Mouse (Mus musculus): Measurements from ENCODE around the gene Slc22a6. TPM values are rescaled to one million over a fixed set of nuclear protein-coding genes. Genes with fewer than 3 reads are reported as not detected.

Slc22a6 gene
- total and polyA plus RNA-seq, 3 experiments: not detected

DNA sequence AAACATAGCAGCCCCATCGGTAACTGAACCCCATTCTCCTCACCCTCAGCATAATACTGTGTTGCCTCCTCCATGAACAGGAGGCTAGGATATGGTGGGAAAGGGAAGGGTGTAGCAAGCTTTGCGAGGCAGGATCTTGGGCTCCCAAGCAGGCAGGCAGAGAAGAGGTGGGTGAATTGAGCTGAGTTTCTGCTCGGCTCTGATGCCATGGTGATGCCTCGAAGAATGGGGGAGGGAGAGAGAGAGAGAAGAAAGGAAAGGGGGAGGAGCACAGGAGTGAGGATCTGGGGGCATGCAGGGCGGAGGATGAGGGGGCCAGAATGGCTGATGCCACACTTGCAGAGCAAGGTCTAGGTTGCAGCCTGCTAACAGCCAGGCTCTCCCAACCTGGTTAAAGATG is 47.9 kb downstream of the Slc22a6 start:
- no peaks in the 10 kb centered on the region for H3K9me3 ChIP-seq (replicated peaks; ENCODE audit: insufficient read depth, low read length)
- no peaks in the 10 kb centered on the region; a peak in 1 of 4 replicates for H3K27me3 ChIP-seq (ENCODE audit: control insufficient read depth in 1 of 2, insufficient read depth in 2 of 2, low read length in 2 of 2)
- H3K79me2 ChIP-seq (ENCODE audit: control insufficient read depth, insufficient read depth, low read length, poor library complexity): no peaks in the 10 kb centered on the region
- H3K4me1 ChIP-seq (ENCODE audit: control insufficient read depth in 1 of 2, insufficient read depth in 2 of 2, low read length in 2 of 2): no peaks in the 10 kb centered on the region
- no peak overlapping the region for H3K27ac ChIP-seq (ENCODE audit: control insufficient read depth, low read depth, low read length)
- TF ChIP-seq MAZ (IDR thresholded peaks at IDR 0.05; ENCODE audit: low read depth, low read length) (no peak), MAX (IDR thresholded peaks at IDR 0.05; ENCODE audit: low read length) (no peak), NELFE (IDR thresholded peaks at IDR 0.05; ENCODE audit: low read depth, low read length) (no peak)
- no peak overlapping the region for H3K9ac ChIP-seq (ENCODE audit: control insufficient read depth, low read depth, low read length, poor library complexity, severe bottlenecking)
- H3K4me3 ChIP-seq (ENCODE audit: control insufficient read depth in 1 of 2, insufficient read depth in 1 of 2, low read depth in 2 of 2, low read length in 2 of 2): no peak overlapping the region
- H3K36me3 ChIP-seq (ENCODE audit: control insufficient read depth in 1 of 2, insufficient read depth in 2 of 2, low read length in 2 of 2): no peaks in the 10 kb centered on the region
- DNase-seq (ENCODE audit: low read depth, low spot score): no peak

DNA sequence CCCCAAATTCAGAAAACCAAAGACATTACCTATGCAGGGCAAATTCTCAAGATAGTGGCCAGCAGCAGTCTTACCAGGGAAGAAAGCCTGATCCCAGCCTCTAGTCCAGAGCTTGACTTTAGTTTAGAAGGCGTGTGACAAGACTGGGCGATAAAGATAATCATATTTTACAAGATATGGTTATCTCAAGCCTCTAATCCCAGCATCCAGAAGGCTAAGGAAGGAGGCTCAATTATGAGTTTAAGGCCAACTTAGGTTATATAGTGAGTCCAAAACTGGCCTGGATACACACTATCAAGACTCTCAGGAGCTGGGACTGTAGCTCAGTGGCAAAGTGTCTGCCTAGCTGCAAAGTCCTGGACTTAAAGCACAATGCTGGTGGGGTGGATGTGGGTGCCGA is 55.0 kb downstream of the Slc22a6 start:
- TF ChIP-seq GATA1 (IDR thresholded peaks at IDR 0.05; ENCODE audit: low read depth, low read length): 0 out of 2 replicates have a peak, but pooled peaks have one; percentile 13
- TF ChIP-seq SMC3 (IDR thresholded peaks at IDR 0.05; ENCODE audit: low read depth, low read length): no peak
- Histone ChIP-seq H3K36me3 (ENCODE audit: control insufficient read depth in 1 of 2, insufficient read depth in 2 of 2, low read length in 2 of 2) (peaks cover 0 to 5% of the 10 kb centered on the region in 2 experiments; a peak in 2 of 4 replicates), H3K4me3 (ENCODE audit: control insufficient read depth in 1 of 2, insufficient read depth in 1 of 2, low read depth in 2 of 2, low read length in 2 of 2) (no peak overlapping the region), H3K9me3 (replicated peaks; ENCODE audit: insufficient read depth, low read length) (no peaks in the 10 kb centered on the region), H3K79me2 (ENCODE audit: control insufficient read depth, insufficient read depth, low read length, poor library complexity) (no peaks in the 10 kb centered on the region), H3K4me1 (ENCODE audit: control insufficient read depth in 1 of 2, insufficient read depth in 2 of 2, low read length in 2 of 2) (peaks cover 3 to 8% of the 10 kb centered on the region in 2 experiments), H3K9ac (ENCODE audit: control insufficient read depth, low read depth, low read length, poor library complexity, severe bottlenecking) (no peak overlapping the region), H3K27ac (ENCODE audit: control insufficient read depth, low read depth, low read length) (no peak overlapping the region), H3K27me3 (ENCODE audit: control insufficient read depth in 1 of 2, insufficient read depth in 2 of 2, low read length in 2 of 2) (peaks cover 0 to 2% of the 10 kb centered on the region in 2 experiments; a peak in 2 of 4 replicates)
- DNase-seq (ENCODE audit: low read depth, low spot score): peak; percentile 17

DNA sequence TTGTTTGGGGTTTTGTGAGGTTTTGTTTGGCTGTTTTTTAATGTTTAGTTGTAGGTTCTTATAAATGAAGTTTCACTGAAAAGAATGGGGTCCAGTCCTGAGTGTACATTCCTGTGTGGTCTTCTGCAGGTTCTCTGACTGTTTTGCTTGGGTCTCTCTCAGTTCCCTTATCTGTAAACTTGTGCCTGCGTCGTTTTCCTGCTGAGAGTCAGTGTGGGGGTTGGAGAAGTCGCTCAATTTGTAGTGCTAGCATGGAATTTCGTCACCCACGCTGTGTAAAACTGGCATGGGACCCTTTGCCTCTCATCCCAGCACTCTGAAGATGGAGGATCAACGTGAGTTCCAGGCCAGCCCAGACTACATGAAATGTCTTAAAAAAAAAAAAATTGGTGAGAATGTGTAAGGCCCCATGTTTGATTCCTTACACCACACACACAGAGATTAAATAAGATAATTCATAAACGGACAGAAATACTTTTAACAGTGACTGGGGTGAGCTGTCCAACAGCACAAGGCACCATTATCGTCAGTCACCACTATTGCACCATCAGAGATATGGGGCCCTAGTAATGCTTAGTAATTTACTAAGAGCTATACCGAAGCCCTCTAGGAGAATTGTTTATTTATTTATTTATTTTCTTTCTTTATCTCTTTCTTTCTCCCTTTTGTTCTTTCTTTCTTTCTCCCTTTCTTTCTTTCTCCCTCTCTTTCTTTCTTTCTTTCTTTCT is 55.7 kb downstream of the Slc22a6 start:
- no peaks in the 10 kb centered on the region for H3K79me2 ChIP-seq (ENCODE audit: control insufficient read depth, insufficient read depth, low read length, poor library complexity)
- H3K36me3 ChIP-seq (ENCODE audit: control insufficient read depth in 1 of 2, insufficient read depth in 2 of 2, low read length in 2 of 2): peaks cover 0 to 5% of the 10 kb centered on the region in 2 experiments; a peak in 2 of 4 replicates
- H3K4me3 ChIP-seq (ENCODE audit: control insufficient read depth in 1 of 2, insufficient read depth in 1 of 2, low read depth in 2 of 2, low read length in 2 of 2): peak overlapping the region in 1 of 2 experiments; percentile 19; a peak in 1 of 4 replicates
- peak; percentile 44 for DNase-seq (ENCODE audit: low read depth, low spot score)
- peaks cover 3 to 8% of the 10 kb centered on the region in 2 experiments for H3K4me1 ChIP-seq (ENCODE audit: control insufficient read depth in 1 of 2, insufficient read depth in 2 of 2, low read length in 2 of 2)
- H3K27me3 ChIP-seq (ENCODE audit: control insufficient read depth in 1 of 2, insufficient read depth in 2 of 2, low read length in 2 of 2): peaks cover 0 to 2% of the 10 kb centered on the region in 2 experiments; a peak in 1 of 4 replicates
- H3K9ac ChIP-seq (ENCODE audit: control insufficient read depth, low read depth, low read length, poor library complexity, severe bottlenecking): no peak overlapping the region
- no peak overlapping the region for H3K27ac ChIP-seq (ENCODE audit: control insufficient read depth, low read depth, low read length)
- TF ChIP-seq ZNF384 (IDR thresholded peaks at IDR 0.05; ENCODE audit: low read depth, low read length) (0 out of 2 replicates have a peak, but pooled peaks have one; percentile 20), USF1 (IDR thresholded peaks at IDR 0.05; ENCODE audit: low read depth, low read length) (no peak), MAX (IDR thresholded peaks at IDR 0.05; ENCODE audit: low read length) (no peak), TCF12 (IDR thresholded peaks at IDR 0.05; ENCODE audit: low read depth, low read length) (peak; percentile 17; the same call in 1 of the 2 replicates), MXI1 (IDR thresholded peaks at IDR 0.05; ENCODE audit: low read depth, low read length) (peak; percentile 49; the same call in 1 of the 2 replicates), RAD21 (IDR thresholded peaks at IDR 0.05; ENCODE audit: low read depth, low read length) (no peak), GATA1 (IDR thresholded peaks at IDR 0.05; ENCODE audit: low read depth, low read length) (0 out of 2 replicates have a peak, but pooled peaks have one; percentile 22), MYB (IDR thresholded peaks at IDR 0.05; ENCODE audit: low read depth, low read length) (peak; percentile 27; the same call in 1 of the 2 replicates)
- no peaks in the 10 kb centered on the region for H3K9me3 ChIP-seq (replicated peaks; ENCODE audit: insufficient read depth, low read length)

Other genes starting within 250 kb of the Slc22a6 start
- not detected in 2 replicates for gene Slc22a30, start 212.9 kb upstream of the Slc22a6 start, total RNA-seq (2012; rRNA removed)
- gene Slc22a30, start 212.9 kb upstream of the Slc22a6 start, polyA plus RNA-seq (2012; ENCODE audit: insufficient read depth in 1 of 2, insufficient read length in 2 of 2, low read depth in 1 of 2, low replicate concordance in 2 of 2, missing spikeins in 1 of 2): not detected
- not detected in 2 replicates for gene Slc22a8, start 26.8 kb upstream of the Slc22a6 start, total RNA-seq (2012; rRNA removed)
- gene Slc22a8, start 26.8 kb upstream of the Slc22a6 start, polyA plus RNA-seq (2012; ENCODE audit: insufficient read depth in 1 of 2, insufficient read length in 2 of 2, low read depth in 1 of 2, low replicate concordance in 2 of 2, missing spikeins in 1 of 2): not detected
- gene Chrm1, start 45.8 kb downstream of the Slc22a6 start, total RNA-seq (2012; rRNA removed): under 0.01 TPM in 1 of 2 replicates, not detected in the other
- under 1 TPM in 1 of 2 experiments, not detected in 1; 0.01 TPM for gene Chrm1, start 45.8 kb downstream of the Slc22a6 start, polyA plus RNA-seq (2012; ENCODE audit: insufficient read depth in 1 of 2, insufficient read length in 2 of 2, low read depth in 1 of 2, low replicate concordance in 2 of 2, missing spikeins in 1 of 2)
- 164 and 253 TPM in 2 replicates for gene Slc3a2, start 105.3 kb downstream of the Slc22a6 start, total RNA-seq (2012; rRNA removed)
- 100 to 1,000 TPM; 428 to 670 TPM for gene Slc3a2, start 105.3 kb downstream of the Slc22a6 start, polyA plus RNA-seq (2012; ENCODE audit: insufficient read depth in 1 of 2, insufficient read length in 2 of 2, low read depth in 1 of 2, low replicate concordance in 2 of 2, missing spikeins in 1 of 2)
- gene Wdr74, start 117.8 kb downstream of the Slc22a6 start, total RNA-seq (2012; rRNA removed): 158 and 208 TPM in 2 replicates
- gene Wdr74, start 117.8 kb downstream of the Slc22a6 start, polyA plus RNA-seq (2012; ENCODE audit: insufficient read depth in 1 of 2, insufficient read length in 2 of 2, low read depth in 1 of 2, low replicate concordance in 2 of 2, missing spikeins in 1 of 2): 100 to 1,000 TPM; 208 to 803 TPM
- gene 1700092M07Rik, start 122.7 kb downstream of the Slc22a6 start, total RNA-seq (2012; rRNA removed): 3.0 and 3.3 TPM in 2 replicates
- gene 1700092M07Rik, start 122.7 kb downstream of the Slc22a6 start, polyA plus RNA-seq (2012; ENCODE audit: insufficient read depth in 1 of 2, insufficient read length in 2 of 2, low read depth in 1 of 2, low replicate concordance in 2 of 2, missing spikeins in 1 of 2): 1 to 10 TPM in 1 of 2 experiments, not detected in 1; 4.3 TPM
- 27.5 and 28.7 TPM in 2 replicates for gene Stx5a, start 123.4 kb downstream of the Slc22a6 start, total RNA-seq (2012; rRNA removed)
- 10 to 100 TPM in 1 of 2 experiments, not detected in 1; 50.0 TPM for gene Stx5a, start 123.4 kb downstream of the Slc22a6 start, polyA plus RNA-seq (2012; ENCODE audit: insufficient read depth in 1 of 2, insufficient read length in 2 of 2, low read depth in 1 of 2, low replicate concordance in 2 of 2, missing spikeins in 1 of 2)
- 107 and 122 TPM in 2 replicates for gene Nxf1, start 139.0 kb downstream of the Slc22a6 start, total RNA-seq (2012; rRNA removed)
- 100 to 1,000 TPM; 231 to 296 TPM for gene Nxf1, start 139.0 kb downstream of the Slc22a6 start, polyA plus RNA-seq (2012; ENCODE audit: insufficient read depth in 1 of 2, insufficient read length in 2 of 2, low read depth in 1 of 2, low replicate concordance in 2 of 2, missing spikeins in 1 of 2)
- gene Tmem223, start 153.0 kb downstream of the Slc22a6 start, total RNA-seq (2012; rRNA removed): 7.5 and 7.8 TPM in 2 replicates
- 10 to 100 TPM in 1 of 2 experiments, not detected in 1; 23.2 TPM for gene Tmem223, start 153.0 kb downstream of the Slc22a6 start, polyA plus RNA-seq (2012; ENCODE audit: insufficient read depth in 1 of 2, insufficient read length in 2 of 2, low read depth in 1 of 2, low replicate concordance in 2 of 2, missing spikeins in 1 of 2)
- 49.2 and 60.0 TPM in 2 replicates for gene Tmem179b, start 156.4 kb downstream of the Slc22a6 start, total RNA-seq (2012; rRNA removed)
- 100 to 1,000 TPM in 1 of 2 experiments, not detected in 1; 101 TPM for gene Tmem179b, start 156.4 kb downstream of the Slc22a6 start, polyA plus RNA-seq (2012; ENCODE audit: insufficient read depth in 1 of 2, insufficient read length in 2 of 2, low read depth in 1 of 2, low replicate concordance in 2 of 2, missing spikeins in 1 of 2)
- 15.3 and 18.3 TPM in 2 replicates for gene Taf6l, start 168.4 kb downstream of the Slc22a6 start, total RNA-seq (2012; rRNA removed)
- 10 to 100 TPM in 1 of 2 experiments, not detected in 1; 25.5 TPM for gene Taf6l, start 168.4 kb downstream of the Slc22a6 start, polyA plus RNA-seq (2012; ENCODE audit: insufficient read depth in 1 of 2, insufficient read length in 2 of 2, low read depth in 1 of 2, low replicate concordance in 2 of 2, missing spikeins in 1 of 2)
- 165 and 188 TPM in 2 replicates for gene Polr2g, start 180.5 kb downstream of the Slc22a6 start, total RNA-seq (2012; rRNA removed)
- gene Polr2g, start 180.5 kb downstream of the Slc22a6 start, polyA plus RNA-seq (2012; ENCODE audit: insufficient read depth in 1 of 2, insufficient read length in 2 of 2, low read depth in 1 of 2, low replicate concordance in 2 of 2, missing spikeins in 1 of 2): 100 to 1,000 TPM in 1 of 2 experiments, not detected in 1; 181 TPM
- gene Zbtb3, start 184.5 kb downstream of the Slc22a6 start, total RNA-seq (2012; rRNA removed): 2.6 and 2.9 TPM in 2 replicates
- gene Zbtb3, start 184.5 kb downstream of the Slc22a6 start, polyA plus RNA-seq (2012; ENCODE audit: insufficient read depth in 1 of 2, insufficient read length in 2 of 2, low read depth in 1 of 2, low replicate concordance in 2 of 2, missing spikeins in 1 of 2): 1 to 10 TPM in 1 of 2 experiments, not detected in 1; 2.4 TPM
- gene Ttc9c, start 201.3 kb downstream of the Slc22a6 start, total RNA-seq (2012; rRNA removed): 22.9 and 24.2 TPM in 2 replicates
- gene Ttc9c, start 201.3 kb downstream of the Slc22a6 start, polyA plus RNA-seq (2012; ENCODE audit: insufficient read depth in 1 of 2, insufficient read length in 2 of 2, low read depth in 1 of 2, low replicate concordance in 2 of 2, missing spikeins in 1 of 2): 10 to 100 TPM in 1 of 2 experiments, not detected in 1; 29.8 TPM
- 39.4 and 44.6 TPM in 2 replicates for gene Hnrnpul2, start 202.0 kb downstream of the Slc22a6 start, total RNA-seq (2012; rRNA removed)
- gene Hnrnpul2, start 202.0 kb downstream of the Slc22a6 start, polyA plus RNA-seq (2012; ENCODE audit: insufficient read depth in 1 of 2, insufficient read length in 2 of 2, low read depth in 1 of 2, low replicate concordance in 2 of 2, missing spikeins in 1 of 2): 100 to 1,000 TPM; 106 to 174 TPM
- gene AC129217.1, start 211.7 kb downstream of the Slc22a6 start, total RNA-seq (2012; rRNA removed): 0.23 TPM in 1 of 2 replicates, not detected in the other
- gene AC129217.1, start 211.7 kb downstream of the Slc22a6 start, polyA plus RNA-seq (2012; ENCODE audit: insufficient read depth in 1 of 2, insufficient read length in 2 of 2, low read depth in 1 of 2, low replicate concordance in 2 of 2, missing spikeins in 1 of 2): 10 to 100 TPM in 1 of 2 experiments, not detected in 1; 53.4 TPM
- 26.0 and 29.5 TPM in 2 replicates for gene Bscl2, start 219.4 kb downstream of the Slc22a6 start, total RNA-seq (2012; rRNA removed)
- gene Bscl2, start 219.4 kb downstream of the Slc22a6 start, polyA plus RNA-seq (2012; ENCODE audit: insufficient read depth in 1 of 2, insufficient read length in 2 of 2, low read depth in 1 of 2, low replicate concordance in 2 of 2, missing spikeins in 1 of 2): 10 to 100 TPM in 1 of 2 experiments, not detected in 1; 51.3 TPM
- 0.15 and 0.29 TPM in 2 replicates for gene Gng3, start 221.2 kb downstream of the Slc22a6 start, total RNA-seq (2012; rRNA removed)
- gene Gng3, start 221.2 kb downstream of the Slc22a6 start, polyA plus RNA-seq (2012; ENCODE audit: insufficient read depth in 1 of 2, insufficient read length in 2 of 2, low read depth in 1 of 2, low replicate concordance in 2 of 2, missing spikeins in 1 of 2): 1 to 10 TPM in 1 of 2 experiments, not detected in 1; 2.5 TPM
- 0.15 and 0.26 TPM in 2 replicates for gene Lrrn4cl, start 232.7 kb downstream of the Slc22a6 start, total RNA-seq (2012; rRNA removed)
- under 1 TPM in 1 of 2 experiments, not detected in 1; 0.54 TPM for gene Lrrn4cl, start 232.7 kb downstream of the Slc22a6 start, polyA plus RNA-seq (2012; ENCODE audit: insufficient read depth in 1 of 2, insufficient read length in 2 of 2, low read depth in 1 of 2, low replicate concordance in 2 of 2, missing spikeins in 1 of 2)